Mouse (Mus musculus) embryonic fibroblast, embryonic 13.5 days (primary cell): Measurements from ENCODE around the gene Mcm5.

ENCODE experiments used
- CTCF ChIP-seq: IDR thresholded peaks from 2 replicates; pipeline ENCODE4 v1.5.1; 2011; ENCODE audit warnings: mild to moderate bottlenecking, control low read depth, low read length, moderate library complexity, borderline replicate concordance; ENCODE audit not compliant: insufficient read depth
- POLR2A ChIP-seq: IDR thresholded peaks from 2 replicates; pipeline ENCODE4 v1.6.1; 2011; ENCODE audit warnings: low read depth, mild to moderate bottlenecking, control low read depth, low read length, moderate library complexity

DNA sequence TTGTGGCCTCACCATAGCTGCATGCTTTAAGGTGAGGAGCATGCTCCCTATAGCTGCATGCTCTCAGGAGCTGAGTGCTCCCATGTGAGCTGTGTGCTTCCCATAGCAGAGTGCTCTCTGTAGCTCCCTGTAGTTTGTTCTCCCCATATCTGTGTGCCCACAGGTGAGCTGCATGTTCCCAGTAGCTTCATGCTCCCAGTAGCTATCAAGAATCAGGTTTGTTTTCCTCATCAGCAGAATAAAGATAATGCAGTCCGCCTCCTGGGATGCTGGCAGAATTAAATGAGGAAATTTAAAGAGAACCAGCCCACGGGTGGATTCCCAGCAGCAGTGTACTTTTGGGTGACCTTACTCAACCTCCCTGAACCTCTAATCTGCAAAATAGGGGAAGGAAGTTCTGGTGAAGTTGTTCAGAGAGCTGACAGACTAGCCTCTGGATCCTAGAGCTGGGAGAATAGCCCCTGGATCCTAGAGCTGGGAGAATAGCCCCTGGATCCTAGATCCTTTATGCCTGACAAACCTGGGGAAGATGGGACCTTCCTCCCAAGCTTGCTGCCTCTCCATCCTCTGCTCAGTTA is 43.2 kb downstream of the Mcm5 start:
- TF ChIP-seq CTCF = no peak
- no peak for TF ChIP-seq POLR2A
